Mouse (Mus musculus): ENCODE data around the gene Arvcf.

GRCm38 (mm10) chr16:18388583-18389435, 40.8 kb downstream of the Arvcf start:
- TF ChIP-seq ZC3H11A (IDR thresholded peaks at IDR 0.05; ENCODE audit: borderline replicate concordance, low read depth, low read length) (no peak), MAFK (IDR thresholded peaks at IDR 0.05; ENCODE audit: insufficient read depth, low read depth, low read length) (no peak), HCFC1 (IDR thresholded peaks at IDR 0.05; ENCODE audit: borderline replicate concordance, insufficient read depth, low read length) (no peak), CHD2 (IDR thresholded peaks at IDR 0.05; ENCODE audit: low read depth, low read length) (no peak), ZNF384 (IDR thresholded peaks at IDR 0.05; ENCODE audit: low read depth, low read length) (no peak)
